Mouse (Mus musculus): ENCODE data around the gene Gls. TPM values are rescaled to one million over a fixed set of nuclear protein-coding genes. Genes with fewer than 3 reads are reported as not detected.
A peak's percentile ranks its signal among the peaks of the same experiment; 100 is the strongest.

Gene Gls
- total RNA-seq, 2 experiments from 2014 or later = 367 to 371 TPM

DNA sequence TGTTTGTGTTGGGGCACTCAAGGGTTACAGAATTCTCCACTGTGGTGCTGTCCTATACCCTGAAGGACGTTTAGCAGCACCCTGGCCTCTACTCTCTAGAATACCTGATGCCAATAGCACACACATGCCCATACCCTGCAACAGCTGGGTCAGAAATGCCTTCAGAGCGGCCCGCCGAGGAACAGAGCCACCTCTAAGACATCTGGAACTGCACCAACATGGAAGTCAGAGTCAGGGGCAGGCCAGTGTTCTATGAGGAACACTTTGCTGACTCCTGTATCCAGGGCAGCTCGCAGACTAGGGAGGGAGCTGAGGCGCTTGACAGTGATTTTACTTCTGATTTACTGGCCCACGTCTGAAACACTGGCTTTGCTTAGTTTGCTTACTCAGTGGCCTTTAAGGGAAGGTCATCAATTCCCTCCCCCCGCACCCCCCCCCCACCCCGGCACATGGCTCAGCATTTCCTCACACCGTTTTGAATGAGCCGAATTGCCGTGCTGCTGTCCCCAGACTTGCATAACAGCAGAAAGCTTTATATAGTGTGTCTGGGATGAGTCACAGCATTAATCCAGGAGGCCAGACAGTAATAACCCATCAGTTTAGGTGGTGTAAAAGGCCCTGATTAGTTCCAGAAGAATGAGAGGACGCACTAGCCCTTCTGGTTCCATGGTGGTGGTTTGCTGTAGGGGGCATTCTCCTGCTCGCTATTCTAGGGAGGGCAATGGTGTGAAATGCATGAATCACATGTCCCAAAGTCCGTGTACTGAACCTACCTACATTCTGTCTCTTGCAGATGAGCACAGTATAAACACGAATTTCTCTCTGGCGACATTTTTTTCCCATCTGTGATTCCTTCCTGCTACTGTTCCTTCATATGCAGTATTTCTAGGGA, 74.3 kb downstream of the Gls start:
- peak; percentile 43 to 81 for DNase-seq (ENCODE audit: low spot score in 2 of 2)

DNA sequence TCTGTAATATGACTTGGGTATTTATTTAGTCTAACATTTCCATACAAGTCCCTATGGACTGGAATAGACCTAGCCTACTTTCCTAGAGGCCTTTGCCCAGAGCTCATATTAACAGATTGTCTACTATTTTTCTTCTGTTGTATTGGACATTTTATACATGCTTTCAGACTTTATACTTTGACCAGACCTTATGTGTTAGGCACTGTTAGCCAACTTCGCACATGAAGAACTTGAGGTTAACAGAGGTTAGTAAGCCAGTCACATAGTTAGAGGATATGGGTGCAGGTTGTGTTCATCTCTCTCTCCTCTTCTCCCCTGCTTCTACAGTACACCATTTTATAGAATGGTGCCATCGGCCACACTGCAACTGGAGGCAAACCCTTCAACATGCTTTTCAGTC, 75.0 kb downstream of the Gls start:
- DNase-seq (ENCODE audit: low spot score in 2 of 2) = no peak

- DNase-seq (ENCODE audit: low spot score in 2 of 2) = peak in 1 of 2 experiments; percentile 53
Observed at GRCm38 (mm10) chr1:52156351-52156750, 76.7 kb downstream of the Gls start.

GRCm38 (mm10) chr1:52154890-52155289, 78.1 kb downstream of the Gls start:
- no peak for DNase-seq (ENCODE audit: low spot score in 2 of 2)

DNA sequence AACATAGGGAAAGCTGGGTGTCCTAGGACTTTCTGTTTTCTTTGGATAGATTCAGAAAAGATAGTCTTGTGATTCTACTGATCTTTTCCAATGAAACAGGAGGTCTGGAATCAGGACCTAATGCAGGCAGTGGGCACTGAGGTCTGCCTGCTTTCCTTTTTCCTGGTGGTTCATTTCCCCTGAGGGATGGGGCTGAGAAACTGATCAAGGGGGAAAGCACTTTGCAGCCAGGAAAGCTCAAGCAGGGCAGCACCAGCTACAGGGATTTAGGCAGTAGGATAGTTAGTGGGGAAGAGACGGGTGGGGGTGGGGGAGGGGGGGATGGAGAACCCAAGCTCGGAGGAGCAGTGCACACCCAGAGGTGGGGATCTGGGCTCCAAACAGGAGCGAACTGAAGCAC, 80.1 kb downstream of the Gls start:
- no peak for DNase-seq (ENCODE audit: low spot score in 2 of 2)

DNA sequence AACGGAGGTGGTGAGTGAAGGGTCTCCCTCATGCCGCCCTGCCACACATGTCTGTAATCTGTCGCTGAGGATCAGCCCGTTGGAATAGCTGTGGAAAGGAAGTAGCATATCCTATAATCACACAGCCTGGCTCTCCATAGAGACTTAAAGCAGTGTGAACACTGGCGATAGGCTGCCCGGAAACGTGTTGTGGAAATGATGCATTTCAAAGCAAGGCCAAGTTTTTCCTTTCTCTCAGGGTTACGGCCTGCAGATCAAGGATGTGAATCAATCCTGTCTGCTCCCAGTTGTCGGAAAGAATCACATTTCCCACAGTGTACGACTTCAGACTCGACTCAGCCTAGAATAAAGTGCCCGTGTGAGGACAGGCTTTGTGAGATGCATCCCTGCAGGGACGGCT, 80.7 kb downstream of the Gls start:
- DNase-seq (ENCODE audit: low spot score in 2 of 2) = no peak

DNA sequence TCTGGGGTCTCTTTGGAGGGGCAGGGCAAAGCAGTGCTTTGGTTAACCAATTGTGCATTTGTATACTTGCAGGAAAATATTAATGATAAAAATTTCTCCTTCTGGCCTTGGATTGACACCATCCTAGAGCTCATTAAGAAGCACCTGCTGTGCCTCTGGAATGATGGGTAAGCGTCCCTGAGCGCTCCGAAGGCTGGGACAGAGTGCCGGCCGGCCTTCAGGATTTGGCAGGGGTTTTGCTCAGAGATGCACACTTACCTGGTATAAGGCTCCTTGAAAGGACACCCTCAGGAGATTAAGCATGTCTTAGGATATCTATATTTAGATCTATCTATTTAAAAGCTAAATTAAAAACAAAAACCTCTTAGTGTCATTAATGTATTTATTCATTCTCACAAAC, 81.9 kb downstream of the Gls start:
- DNase-seq (ENCODE audit: low spot score in 2 of 2) = no peak

DNA sequence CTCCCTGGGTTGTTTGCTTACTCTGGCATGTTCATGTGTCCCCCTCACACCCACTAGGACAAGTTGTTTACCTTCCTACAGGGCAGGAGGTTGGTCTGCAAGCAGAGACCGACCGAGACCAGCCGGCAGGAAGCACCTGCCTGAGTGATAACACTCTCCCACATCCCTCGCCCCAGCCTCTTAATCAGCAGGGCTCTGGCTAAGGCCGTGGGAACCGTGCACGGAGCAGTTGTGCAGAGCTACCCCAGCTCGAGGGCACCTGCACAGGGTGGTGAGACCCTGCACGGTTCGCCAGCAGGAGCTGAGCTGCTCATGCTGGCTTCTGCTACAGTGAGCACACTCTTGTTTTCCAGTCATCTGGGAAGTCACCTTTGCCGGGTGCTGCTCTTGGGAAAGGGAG, 82.4 kb downstream of the Gls start:
- DNase-seq (ENCODE audit: low spot score in 2 of 2) = no peak

DNA sequence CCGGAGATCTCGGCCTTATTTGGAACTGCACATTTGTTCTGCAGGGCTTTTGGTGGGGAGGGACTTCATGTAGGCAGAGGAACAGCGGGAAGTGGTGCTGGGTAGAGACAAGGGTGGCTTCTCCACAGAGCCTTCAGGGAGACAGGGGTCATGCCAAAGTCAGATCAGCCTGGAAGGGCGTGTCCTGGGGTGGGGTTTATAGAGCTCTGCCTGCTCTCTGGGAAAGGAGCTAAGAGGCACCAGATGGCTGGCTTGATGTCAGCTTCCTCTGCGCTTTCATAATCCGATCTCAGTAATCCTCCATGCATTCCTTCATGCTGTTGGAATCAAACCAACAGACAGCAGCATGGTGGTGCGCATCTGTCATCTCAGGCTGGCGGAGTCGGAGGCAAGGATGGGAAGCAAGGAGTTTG, 83.1 kb downstream of the Gls start:
- peak; percentile 71 to 87 for DNase-seq (ENCODE audit: low spot score in 2 of 2)

- DNase-seq (ENCODE audit: low spot score in 2 of 2) = no peak
Observed at GRCm38 (mm10) chr1:52148696-52149095, 84.3 kb downstream of the Gls start.

DNA sequence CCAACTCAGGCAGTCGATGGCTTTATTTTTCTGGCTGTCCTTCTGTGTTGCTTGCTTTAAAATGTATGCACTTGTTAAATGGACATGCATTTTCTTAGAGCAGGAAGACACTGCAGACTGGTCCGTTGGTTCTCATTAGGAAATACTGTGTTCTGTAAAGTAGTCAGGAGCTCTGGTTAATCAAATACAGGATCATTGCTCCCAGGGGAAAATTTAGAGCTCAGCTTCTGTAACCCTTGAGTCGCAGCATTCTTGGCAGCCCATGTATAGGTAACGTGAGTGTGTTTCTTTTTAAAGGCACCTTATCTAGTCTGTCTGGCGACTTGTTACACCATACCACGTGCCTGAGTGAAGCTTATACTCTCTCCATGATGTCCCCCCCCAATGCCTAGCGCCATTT, 84.9 kb downstream of the Gls start:
- DNase-seq (ENCODE audit: low spot score in 2 of 2) = no peak

GRCm38 (mm10) chr1:52147431-52147830, 85.6 kb downstream of the Gls start:
- DNase-seq (ENCODE audit: low spot score in 2 of 2) = no peak

- peak in 1 of 2 experiments; percentile 77 for DNase-seq (ENCODE audit: low spot score in 2 of 2)
Observed at GRCm38 (mm10) chr1:52146214-52146970, 86.6 kb downstream of the Gls start.

- DNase-seq (ENCODE audit: low spot score in 2 of 2) = no peak
Observed at GRCm38 (mm10) chr1:52144907-52145306, 88.1 kb downstream of the Gls start.

DNA sequence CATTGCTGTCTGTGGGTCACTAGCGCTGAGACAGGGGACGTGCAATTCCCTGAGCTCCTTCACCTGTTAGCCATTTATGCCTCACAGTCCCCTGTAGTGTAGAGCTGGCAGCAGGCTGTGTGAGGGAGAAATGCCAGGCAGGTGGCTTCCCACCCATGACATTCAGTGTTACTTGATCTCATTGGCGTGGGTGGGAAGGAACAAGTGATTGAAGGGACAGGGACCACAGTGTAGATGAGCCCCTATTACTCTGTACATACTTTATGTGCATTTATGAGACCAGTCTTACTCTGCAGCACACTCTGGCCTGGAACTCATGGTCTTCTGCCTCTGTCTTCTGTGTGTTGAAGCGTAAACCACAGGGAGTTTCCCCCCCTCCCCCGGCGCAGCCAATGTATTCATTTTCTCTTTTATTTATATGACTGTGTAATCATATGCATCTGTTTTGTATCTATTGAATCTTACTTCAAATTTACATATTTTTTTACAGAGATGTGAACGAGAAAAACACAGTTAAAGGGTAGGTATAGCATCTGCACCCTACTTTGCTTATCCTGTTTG, 89.4 kb downstream of the Gls start:
- no peak for DNase-seq (ENCODE audit: low spot score in 2 of 2)

GRCm38 (mm10) chr1:52143191-52143590, 89.8 kb downstream of the Gls start:
- DNase-seq (ENCODE audit: low spot score in 2 of 2) = no peak

DNA sequence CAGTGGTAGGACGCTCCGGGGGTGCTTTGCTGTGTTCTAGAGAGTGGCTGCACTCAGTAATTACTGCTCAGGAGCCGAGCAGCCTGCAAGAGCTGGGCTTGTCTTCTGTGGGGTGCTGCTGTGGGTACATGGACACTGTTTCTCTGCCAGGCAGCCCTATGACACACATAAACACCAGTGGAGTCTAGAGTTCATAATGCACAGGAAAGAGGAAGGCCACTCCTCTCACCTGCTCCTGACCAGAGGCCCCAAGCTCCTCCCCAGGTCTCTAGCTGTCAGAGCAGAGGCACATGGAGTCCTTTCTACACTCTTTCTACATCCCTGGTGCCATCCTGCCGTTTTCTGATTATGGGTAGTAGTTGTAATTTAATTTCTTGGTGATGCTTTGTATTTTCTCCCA, 90.9 kb downstream of the Gls start:
- no peak for DNase-seq (ENCODE audit: low spot score in 2 of 2)

GRCm38 (mm10) chr1:52141482-52141881, 91.5 kb downstream of the Gls start:
- DNase-seq (ENCODE audit: low spot score in 2 of 2) = no peak

DNA sequence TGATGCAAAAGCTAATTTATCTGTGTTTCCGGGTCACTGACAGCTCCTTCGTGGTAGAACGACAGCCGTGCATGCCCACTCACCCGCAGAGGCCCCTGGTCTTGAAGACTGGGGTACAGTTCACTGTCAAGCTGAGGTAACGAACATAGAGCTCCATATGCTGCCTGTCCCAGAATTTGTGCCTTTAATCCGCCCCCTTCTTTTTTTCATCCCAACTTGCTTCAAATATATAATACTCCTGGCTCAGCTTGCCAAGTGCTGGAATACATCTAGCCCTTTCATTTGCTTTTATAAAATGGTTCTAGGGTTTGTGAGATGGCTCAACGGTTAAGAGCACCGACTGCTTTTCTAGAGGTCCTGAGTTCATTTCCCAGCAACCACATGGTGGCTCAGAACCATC, 92.5 kb downstream of the Gls start:
- DNase-seq (ENCODE audit: low spot score in 2 of 2) = peak in 1 of 2 experiments; percentile 41

DNA sequence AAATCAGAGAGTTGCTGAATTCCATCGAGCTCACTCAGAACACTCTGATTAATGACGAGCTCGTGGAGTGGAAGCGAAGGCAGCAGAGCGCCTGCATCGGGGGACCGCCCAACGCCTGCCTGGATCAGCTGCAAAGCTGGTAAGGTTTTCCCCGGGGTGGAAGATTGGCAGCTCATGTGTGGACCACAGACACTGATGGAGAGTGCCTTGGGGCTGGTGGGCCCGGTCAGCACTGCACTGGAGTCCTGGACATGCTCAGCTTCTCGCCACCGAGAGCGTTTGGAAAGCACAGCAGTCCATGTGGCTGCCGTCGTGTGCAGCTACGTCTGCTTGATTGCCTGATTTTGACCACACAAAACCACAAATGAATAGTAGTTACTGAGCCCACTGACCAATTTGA, 95.7 kb downstream of the Gls start:
- no peak for DNase-seq (ENCODE audit: low spot score in 2 of 2)

DNA sequence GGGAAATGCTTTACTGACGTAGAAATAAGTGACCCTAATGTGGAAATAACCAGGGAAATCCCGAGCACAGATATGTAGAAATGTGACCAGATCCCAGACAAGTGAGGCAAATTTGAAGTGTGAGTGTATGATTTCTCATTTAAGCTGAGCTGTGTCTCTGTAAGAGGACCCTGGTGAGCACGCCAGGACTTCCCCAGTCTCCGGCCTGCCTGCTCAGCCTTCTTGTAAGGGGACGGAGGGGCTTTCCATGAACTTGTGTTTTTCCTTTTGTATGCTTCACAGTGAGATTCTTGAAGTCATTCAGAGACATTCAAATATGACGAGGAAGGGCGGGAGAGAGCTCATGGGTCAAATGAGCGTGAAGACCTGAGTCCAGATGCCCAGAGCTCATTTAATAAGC, 99.8 kb downstream of the Gls start:
- no peak for DNase-seq (ENCODE audit: low spot score in 2 of 2)

DNA sequence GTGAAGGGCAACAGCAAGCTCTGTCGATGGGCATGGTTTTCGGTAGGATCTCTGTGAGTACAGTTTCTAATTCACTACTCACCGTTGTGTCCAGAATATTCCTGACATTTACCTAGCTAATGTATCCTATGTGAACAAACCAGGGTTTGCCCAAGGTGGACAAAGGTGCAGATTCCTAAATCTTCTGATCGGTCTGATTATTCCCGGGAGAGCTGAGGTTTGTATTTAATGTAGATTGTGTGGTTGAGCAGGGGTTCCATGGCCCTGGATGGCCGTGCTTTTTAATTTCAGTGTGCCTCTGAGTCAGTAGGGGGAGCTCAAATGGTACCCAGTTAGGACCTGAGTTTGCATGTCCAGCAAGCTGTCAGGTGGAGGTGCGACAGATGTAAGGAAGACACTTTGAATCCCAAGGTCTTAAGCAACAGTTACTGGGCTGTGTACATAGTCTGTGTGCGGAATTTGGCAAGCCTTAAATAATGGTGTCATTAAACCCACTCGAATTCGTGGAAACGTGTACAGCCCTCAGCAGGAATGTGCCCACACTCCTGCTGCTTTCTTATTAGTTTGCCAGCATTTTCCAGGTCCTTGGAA, 101.2 kb downstream of the Gls start:
- no peak for DNase-seq (ENCODE audit: low spot score in 2 of 2)
